Mouse (Mus musculus): Measurements from ENCODE around the gene Insl3.

Gene Insl3

GRCm38 (mm10) chr8:71689028-71689427 is at the start of gene Insl3:
Gene Insl3, plus strand, starts transcription at chr8:71689214.
- in situ Hi-C loops (cut with MboI, MseI): no loop called here

- in situ Hi-C loops (cut with MboI, MseI): no loop called here
Measured at GRCm38 (mm10) chr8:71639318-71639717, 49.7 kb upstream of the Insl3 start.

- in situ Hi-C loops (cut with MboI, MseI): no loop called here
Measured at GRCm38 (mm10) chr8:71645510-71645909, 43.5 kb upstream of the Insl3 start.

- in situ Hi-C loops (cut with MboI, MseI): no loop called here
Measured at GRCm38 (mm10) chr8:71654600-71654999, 34.4 kb upstream of the Insl3 start.

GRCm38 (mm10) chr8:71657816-71658215 is 31.2 kb upstream of the Insl3 start:
- in situ Hi-C loops (cut with MboI, MseI): loop anchor here (5.0 kb wide), 1 partner anchor 91 kb away; the partner anchor contains the start of genes Nxnl1 and Slc27a1

GRCm38 (mm10) chr8:71658515-71659049 is 30.4 kb upstream of the Insl3 start:
- in situ Hi-C loops (cut with MboI, MseI): loop anchor here (5.0 kb wide), 1 partner anchor 91 kb away; the partner anchor contains the start of genes Nxnl1 and Slc27a1

- in situ Hi-C loops (cut with MboI, MseI): loop anchor here (5.0 kb wide), 1 partner anchor 92 kb away; the partner anchor contains the start of genes Nxnl1 and Slc27a1
Measured at GRCm38 (mm10) chr8:71659751-71660150, 29.3 kb upstream of the Insl3 start.

GRCm38 (mm10) chr8:71660325-71661120 is 28.5 kb upstream of the Insl3 start:
- in situ Hi-C loops (cut with MboI, MseI): no loop called here

- in situ Hi-C loops (cut with MboI, MseI): no loop called here
Measured at GRCm38 (mm10) chr8:71665331-71666130, 23.5 kb upstream of the Insl3 start.

- in situ Hi-C loops (cut with MboI, MseI): no loop called here
Measured at GRCm38 (mm10) chr8:71666855-71667254, 22.2 kb upstream of the Insl3 start.

- in situ Hi-C loops (cut with MboI, MseI): no loop called here
Measured at GRCm38 (mm10) chr8:71667256-71667655, 21.8 kb upstream of the Insl3 start.

GRCm38 (mm10) chr8:71668220-71668975 is 20.6 kb upstream of the Insl3 start:
- in situ Hi-C loops (cut with MboI, MseI): no loop called here

- in situ Hi-C loops (cut with MboI, MseI): no loop called here
Measured at GRCm38 (mm10) chr8:71670198-71670597, 18.8 kb upstream of the Insl3 start.

GRCm38 (mm10) chr8:71670621-71671548 is 18.1 kb upstream of the Insl3 start:
- in situ Hi-C loops (cut with MboI, MseI): no loop called here

- in situ Hi-C loops (cut with MboI, MseI): no loop called here
Measured at GRCm38 (mm10) chr8:71671549-71671965, 17.5 kb upstream of the Insl3 start, which contains the start of gene Unc13a. Gene Unc13a, minus strand, starts transcription at chr8:71671757.

GRCm38 (mm10) chr8:71672168-71672735 is 16.8 kb upstream of the Insl3 start:
- in situ Hi-C loops (cut with MboI, MseI): no loop called here

- in situ Hi-C loops (cut with MboI, MseI): no loop called here
Measured at GRCm38 (mm10) chr8:71674071-71674470, 14.9 kb upstream of the Insl3 start.

- in situ Hi-C loops (cut with MboI, MseI): no loop called here
Measured at GRCm38 (mm10) chr8:71675456-71676019, 13.5 kb upstream of the Insl3 start.

GRCm38 (mm10) chr8:71676020-71676741 is 12.8 kb upstream of the Insl3 start, which contains the start of gene Jak3:
Gene Jak3, plus strand, starts transcription at chr8:71676296.
- in situ Hi-C loops (cut with MboI, MseI): no loop called here

Data from regulatory T cell (primary cell).